Mouse (Mus musculus) induced T-regulatory cell, adult 2 months (primary cell): ENCODE measurements around the gene Brca1.
"Not testable (repeated sequence)": the region's sequence is repeated elsewhere in the genome, so short reads cannot be mapped to it uniquely, and the experiment has no call there.

Source experiments
- DNase-seq: peaks from one replicate; pipeline ENCODE4 v3.0.0-alpha.2; 2012; ENCODE audit warnings: low read depth

Gene Brca1

GRCm38 (mm10) chr11:101469155-101469554 is 82.6 kb downstream of the Brca1 start:
- DNase-seq, result no peak

- no peak for DNase-seq
Measured at GRCm38 (mm10) chr11:101468731-101469130, 83.0 kb downstream of the Brca1 start.

GRCm38 (mm10) chr11:101468263-101468688 is 83.5 kb downstream of the Brca1 start:
- peak; percentile 37 for DNase-seq

- peak; percentile 86 for DNase-seq
Measured at GRCm38 (mm10) chr11:101467477-101468262, 84.1 kb downstream of the Brca1 start.

- DNase-seq, result not testable (repeated sequence)
Measured at GRCm38 (mm10) chr11:101466552-101466950, 85.2 kb downstream of the Brca1 start.

- DNase-seq, result peak; percentile 86
Measured at GRCm38 (mm10) chr11:101465869-101466551, 85.7 kb downstream of the Brca1 start, which contains the start of gene Vat1. TSS of gene Vat1 (minus strand) at chr11:101466230.

- DNase-seq, result peak; percentile 73
Measured at GRCm38 (mm10) chr11:101465101-101465868, 86.5 kb downstream of the Brca1 start.

- DNase-seq, result peak; percentile 50
Measured at GRCm38 (mm10) chr11:101464211-101465100, 87.3 kb downstream of the Brca1 start, which contains the start of gene Rnd2. TSS of gene Rnd2 (plus strand) at chr11:101464999.

GRCm38 (mm10) chr11:101462583-101463440 is 88.9 kb downstream of the Brca1 start:
- DNase-seq, result no peak

- no peak for DNase-seq
Measured at GRCm38 (mm10) chr11:101462141-101462540, 89.6 kb downstream of the Brca1 start.

- no peak for DNase-seq
Measured at GRCm38 (mm10) chr11:101460321-101460720, 91.4 kb downstream of the Brca1 start.

GRCm38 (mm10) chr11:101459716-101460115 is 92.0 kb downstream of the Brca1 start:
- DNase-seq, result no peak

GRCm38 (mm10) chr11:101458217-101458616 is 93.5 kb downstream of the Brca1 start:
- DNase-seq, result no peak

GRCm38 (mm10) chr11:101457631-101458030 is 94.1 kb downstream of the Brca1 start:
- DNase-seq, result no peak

GRCm38 (mm10) chr11:101455627-101456026 is 96.1 kb downstream of the Brca1 start:
- DNase-seq, result no peak

- no peak for DNase-seq
Measured at GRCm38 (mm10) chr11:101454702-101455101, 97.1 kb downstream of the Brca1 start.

GRCm38 (mm10) chr11:101452093-101452774 is 99.5 kb downstream of the Brca1 start:
- no peak for DNase-seq

GRCm38 (mm10) chr11:101451536-101451935 is 100.2 kb downstream of the Brca1 start:
- DNase-seq, result no peak

GRCm38 (mm10) chr11:101450394-101450793 is 101.4 kb downstream of the Brca1 start:
- DNase-seq, result peak; percentile 65

- DNase-seq, result not testable (repeated sequence)
Measured at GRCm38 (mm10) chr11:101449596-101449995, 102.2 kb downstream of the Brca1 start.
